Mouse (Mus musculus): ENCODE data around the gene Stac2. TPM values are rescaled to one million over a fixed set of nuclear protein-coding genes. Genes with fewer than 3 reads are reported as not detected.

Gene Stac2
- polyA plus RNA-seq, 1 experiment from 2014 or later = 1.2 TPM

DNA sequence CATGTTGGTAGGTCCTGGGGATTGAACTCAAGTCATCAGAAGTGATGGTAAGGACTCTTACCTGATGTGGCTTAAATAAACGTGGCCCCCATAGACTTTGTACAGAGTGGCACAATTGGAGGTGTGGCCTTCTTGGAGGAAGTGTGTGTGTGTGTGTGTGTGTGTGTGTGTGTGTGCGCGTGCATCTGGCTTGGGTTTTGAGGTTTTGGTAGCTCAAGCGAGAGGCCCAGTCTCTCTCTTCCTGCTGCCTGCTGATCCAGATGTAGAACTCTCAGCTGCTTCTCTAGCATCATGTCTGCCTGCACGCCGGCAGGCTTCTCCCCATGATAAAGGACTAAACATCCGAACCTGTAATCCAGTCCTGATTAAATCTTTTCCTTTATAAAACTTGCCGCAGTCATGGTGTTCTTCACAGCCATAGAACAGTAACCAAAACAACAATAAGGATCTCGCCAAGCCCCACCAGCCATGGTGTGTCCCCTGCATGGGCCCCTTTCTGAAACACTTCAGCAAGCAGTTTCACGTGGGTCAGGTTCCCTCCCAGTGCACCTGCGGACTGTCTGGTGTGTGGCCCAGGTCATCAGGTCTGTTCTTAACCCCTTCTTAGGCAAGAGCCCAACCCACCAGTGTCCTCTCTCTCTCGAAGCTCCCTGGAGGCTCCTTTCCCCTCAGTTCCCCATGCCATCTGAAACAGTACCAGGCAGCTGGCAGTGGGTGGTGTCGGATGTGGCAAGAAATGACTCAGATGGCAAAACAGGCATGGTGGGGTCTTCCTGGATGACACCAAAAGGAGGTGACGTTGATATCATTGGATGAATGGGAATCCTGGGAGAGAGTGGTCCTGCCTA is 3.4 kb downstream of the Stac2 start:
- Histone ChIP-seq H3K36me3 (ENCODE audit: poor library complexity, severe bottlenecking) (no peaks in the 10 kb centered on the region), H3K4me1 (peaks cover 40% of the 10 kb centered on the region), H3K4me3 (no peak overlapping the region), H3K27ac (no peak overlapping the region), H3K27me3 (peaks cover 74% of the 10 kb centered on the region), H3K4me2 (no peak overlapping the region), H3K9ac (no peak overlapping the region), H3K9me3 (replicated peaks) (no peaks in the 10 kb centered on the region)
- no peak for ATAC-seq
- 70% methylated on average over 14 of the region's 14 CpGs for WGBS

DNA sequence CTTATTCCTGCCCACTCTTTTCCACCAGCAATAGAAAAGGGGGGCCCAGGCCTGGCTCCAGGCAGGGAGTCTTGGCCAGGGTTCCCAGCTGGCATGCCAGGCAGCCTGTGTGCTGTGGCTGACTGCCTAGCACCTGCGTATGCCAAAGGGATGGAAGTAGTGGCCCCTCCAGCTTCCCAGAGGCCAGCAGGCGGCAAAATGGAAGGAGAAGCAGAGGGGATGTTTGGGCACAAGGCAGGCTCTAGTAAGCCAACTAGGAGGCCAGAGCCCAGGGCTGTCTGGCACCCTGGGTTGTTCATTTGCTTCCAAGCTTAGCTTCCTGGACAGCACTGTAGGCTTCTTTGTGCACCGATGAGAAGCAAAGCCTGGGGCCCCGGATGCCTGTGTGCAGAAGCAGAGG is 5.5 kb downstream of the Stac2 start:
- Histone ChIP-seq H3K9ac (no peak overlapping the region), H3K4me1 (peaks cover 30% of the 10 kb centered on the region), H3K36me3 (ENCODE audit: poor library complexity, severe bottlenecking) (no peaks in the 10 kb centered on the region), H3K4me3 (no peak overlapping the region), H3K27ac (no peak overlapping the region), H3K4me2 (no peak overlapping the region), H3K9me3 (replicated peaks) (no peaks in the 10 kb centered on the region), H3K27me3 (peaks cover 56% of the 10 kb centered on the region)
- peak; percentile 46; the same call in 1 of the 2 replicates for ATAC-seq
- WGBS = 69% methylated on average over 4 of the region's 4 CpGs

DNA sequence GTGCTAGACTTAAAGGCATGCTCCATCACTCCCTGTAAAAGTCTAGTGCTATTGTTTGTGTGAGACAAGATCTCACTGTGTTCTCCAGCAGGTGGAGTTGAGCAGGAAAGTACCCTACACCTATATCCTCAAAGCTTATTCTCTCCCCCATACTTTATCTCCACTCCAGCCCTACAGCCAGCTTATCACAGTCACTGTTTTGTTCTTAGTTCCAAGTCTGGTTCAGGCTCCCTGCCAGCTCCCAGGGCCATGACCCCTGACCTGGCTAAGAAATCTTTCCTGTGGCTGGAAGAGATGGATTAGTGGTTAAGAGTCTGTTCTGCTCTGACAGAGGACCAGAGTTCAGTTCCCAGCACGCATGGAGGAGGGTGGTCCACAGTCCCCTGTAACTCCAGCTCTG is 6.8 kb downstream of the Stac2 start:
- H3K27ac ChIP-seq = no peak overlapping the region
- no peak for ATAC-seq
- H3K4me3 ChIP-seq = no peak overlapping the region
- peaks cover 17% of the 10 kb centered on the region for H3K4me1 ChIP-seq
- no peaks in the 10 kb centered on the region for H3K36me3 ChIP-seq (ENCODE audit: poor library complexity, severe bottlenecking)
- no peak overlapping the region for H3K4me2 ChIP-seq
- H3K9ac ChIP-seq = no peak overlapping the region
- H3K27me3 ChIP-seq = peaks cover 44% of the 10 kb centered on the region
- H3K9me3 ChIP-seq (replicated peaks) = no peaks in the 10 kb centered on the region
- WGBS = 69% methylated on average over 1 of the region's 1 CpGs

DNA sequence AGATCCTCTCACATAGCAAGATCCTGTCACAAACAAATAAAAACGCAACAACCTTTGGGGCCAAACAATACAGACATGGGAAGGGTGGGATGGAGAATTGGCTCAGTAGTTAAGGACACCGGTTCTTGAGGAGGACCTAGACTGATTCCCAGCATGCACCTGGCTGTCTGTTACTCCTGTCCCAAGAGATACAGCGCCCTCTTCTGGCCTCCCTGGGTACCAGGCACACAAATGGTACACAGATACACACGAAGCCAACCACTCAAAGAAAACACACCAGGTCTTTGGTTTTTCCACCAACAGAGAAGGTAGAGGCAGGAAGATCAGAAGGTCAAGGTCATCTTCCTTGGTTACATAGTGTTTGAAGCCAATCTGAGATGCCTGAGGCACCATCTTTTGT is 7.7 kb downstream of the Stac2 start:
- WGBS = 68% methylated on average over 4 of the region's 4 CpGs
- no peaks in the 10 kb centered on the region for H3K9me3 ChIP-seq (replicated peaks)
- H3K4me1 ChIP-seq = peaks cover 8% of the 10 kb centered on the region
- no peak overlapping the region for H3K27ac ChIP-seq
- H3K4me2 ChIP-seq = no peak overlapping the region
- ATAC-seq = no peak
- H3K36me3 ChIP-seq (ENCODE audit: poor library complexity, severe bottlenecking) = no peaks in the 10 kb centered on the region
- H3K9ac ChIP-seq = no peak overlapping the region
- H3K4me3 ChIP-seq = no peak overlapping the region
- H3K27me3 ChIP-seq = peaks cover 35% of the 10 kb centered on the region

DNA sequence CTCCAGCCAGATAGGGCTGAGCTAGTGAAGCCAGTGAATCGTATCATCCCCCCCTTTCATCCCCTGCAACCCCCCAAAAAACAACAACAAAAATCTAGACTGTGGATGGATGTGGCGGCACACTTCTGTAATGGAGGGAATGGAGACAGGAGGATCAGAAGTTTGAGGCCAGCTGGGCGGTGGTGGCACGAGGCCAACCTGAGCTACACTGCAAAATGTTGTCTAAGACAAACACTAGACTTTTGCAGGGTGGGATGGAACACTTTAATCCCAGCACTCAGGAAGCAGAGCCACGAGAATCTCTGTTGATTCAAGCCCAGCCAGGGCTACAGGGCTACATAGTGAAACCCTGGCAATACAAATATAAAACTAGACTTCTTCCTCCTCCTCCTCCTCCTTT is 9.2 kb downstream of the Stac2 start:
- no peak overlapping the region for H3K9ac ChIP-seq
- no peak for ATAC-seq
- H3K4me1 ChIP-seq = peaks cover 7% of the 10 kb centered on the region
- no peaks in the 10 kb centered on the region for H3K9me3 ChIP-seq (replicated peaks)
- peaks cover 20% of the 10 kb centered on the region for H3K27me3 ChIP-seq
- H3K36me3 ChIP-seq (ENCODE audit: poor library complexity, severe bottlenecking) = no peaks in the 10 kb centered on the region
- no peak overlapping the region for H3K4me3 ChIP-seq
- WGBS = 76% methylated on average over 5 of the region's 5 CpGs
- H3K27ac ChIP-seq = no peak overlapping the region
- no peak overlapping the region for H3K4me2 ChIP-seq

DNA sequence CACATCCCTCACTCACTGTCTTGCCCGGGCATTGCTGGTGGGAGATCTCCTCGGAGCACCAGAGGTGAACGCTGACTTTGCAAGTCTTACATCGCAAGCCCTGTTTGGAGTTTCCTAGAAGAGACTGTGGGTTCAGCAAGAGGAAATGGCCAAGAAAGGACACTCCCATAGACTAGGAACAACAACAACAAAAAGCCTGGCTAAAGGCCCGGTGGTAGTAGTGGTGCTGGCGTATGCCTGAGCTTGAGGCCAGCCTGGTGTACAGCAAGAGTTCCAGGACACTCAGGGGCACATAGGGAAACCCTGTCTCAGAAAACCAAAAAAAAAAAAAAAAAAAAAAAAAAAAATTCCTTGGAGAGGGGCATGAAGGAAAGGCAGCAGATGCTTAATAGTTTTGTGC is 10.5 kb downstream of the Stac2 start:
- H3K4me1 ChIP-seq = peaks cover 2% of the 10 kb centered on the region
- no peak overlapping the region for H3K4me3 ChIP-seq
- no peaks in the 10 kb centered on the region for H3K9me3 ChIP-seq (replicated peaks)
- WGBS = 91% methylated on average over 6 of the region's 6 CpGs
- ATAC-seq = no peak
- H3K4me2 ChIP-seq = no peak overlapping the region
- H3K27ac ChIP-seq = no peak overlapping the region
- H3K36me3 ChIP-seq (ENCODE audit: poor library complexity, severe bottlenecking) = no peaks in the 10 kb centered on the region
- H3K27me3 ChIP-seq = peaks cover 9% of the 10 kb centered on the region
- no peak overlapping the region for H3K9ac ChIP-seq

DNA sequence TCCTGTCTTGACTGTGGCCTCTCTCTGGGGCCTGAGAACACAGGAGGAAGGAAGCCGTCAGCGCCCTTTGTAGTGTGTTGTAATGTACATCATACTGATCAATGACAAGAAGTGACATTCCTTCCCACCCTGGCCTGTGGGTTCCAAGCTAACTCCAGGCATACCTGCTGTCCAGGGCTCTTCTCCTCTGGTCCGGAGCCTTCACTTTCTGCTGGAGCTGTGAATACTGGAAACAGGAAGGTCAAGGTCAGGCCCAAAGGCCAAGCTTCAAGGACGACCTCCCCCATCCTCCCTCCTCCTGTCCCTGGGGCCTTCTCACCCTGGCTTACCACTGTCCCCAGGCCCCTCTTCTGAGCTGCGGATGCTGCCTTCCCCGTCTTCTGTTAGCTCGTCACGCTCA is 12.3 kb downstream of the Stac2 start:
- ATAC-seq = no peak
- Histone ChIP-seq H3K9ac (no peak overlapping the region), H3K36me3 (ENCODE audit: poor library complexity, severe bottlenecking) (no peaks in the 10 kb centered on the region), H3K27me3 (peaks cover 15% of the 10 kb centered on the region), H3K4me3 (no peak overlapping the region), H3K27ac (no peak overlapping the region), H3K4me2 (no peak overlapping the region), H3K4me1 (peaks cover 6% of the 10 kb centered on the region), H3K9me3 (replicated peaks) (no peaks in the 10 kb centered on the region)
- 82% methylated on average over 8 of the region's 8 CpGs for WGBS

DNA sequence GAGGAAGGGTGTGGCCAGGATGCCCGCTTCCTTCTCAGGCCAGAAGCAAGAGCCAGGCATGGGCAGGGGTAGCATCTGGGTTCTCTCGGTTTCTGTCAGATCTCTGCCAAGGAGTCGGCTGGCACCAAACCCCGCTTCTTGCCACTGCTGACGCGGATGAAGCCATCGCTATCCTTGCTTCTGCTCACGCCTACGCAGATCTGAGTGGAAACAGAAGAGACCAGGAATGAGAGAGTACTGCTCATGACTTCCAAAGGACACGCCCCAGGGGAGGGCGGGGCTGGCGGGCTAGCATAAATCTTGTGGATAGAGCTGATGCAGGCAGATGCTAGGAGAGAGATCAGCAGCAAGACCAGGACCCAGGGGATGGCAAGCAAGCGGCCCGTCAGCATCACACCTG is 15.4 kb downstream of the Stac2 start:
- Histone ChIP-seq H3K27ac (no peak overlapping the region), H3K4me2 (no peak overlapping the region), H3K27me3 (peaks cover 15% of the 10 kb centered on the region), H3K9me3 (replicated peaks) (no peaks in the 10 kb centered on the region), H3K4me3 (no peak overlapping the region), H3K36me3 (ENCODE audit: poor library complexity, severe bottlenecking) (no peaks in the 10 kb centered on the region), H3K4me1 (peaks cover 20% of the 10 kb centered on the region), H3K9ac (no peak overlapping the region)
- WGBS = 69% methylated on average over 14 of the region's 14 CpGs
- no peak for ATAC-seq

DNA sequence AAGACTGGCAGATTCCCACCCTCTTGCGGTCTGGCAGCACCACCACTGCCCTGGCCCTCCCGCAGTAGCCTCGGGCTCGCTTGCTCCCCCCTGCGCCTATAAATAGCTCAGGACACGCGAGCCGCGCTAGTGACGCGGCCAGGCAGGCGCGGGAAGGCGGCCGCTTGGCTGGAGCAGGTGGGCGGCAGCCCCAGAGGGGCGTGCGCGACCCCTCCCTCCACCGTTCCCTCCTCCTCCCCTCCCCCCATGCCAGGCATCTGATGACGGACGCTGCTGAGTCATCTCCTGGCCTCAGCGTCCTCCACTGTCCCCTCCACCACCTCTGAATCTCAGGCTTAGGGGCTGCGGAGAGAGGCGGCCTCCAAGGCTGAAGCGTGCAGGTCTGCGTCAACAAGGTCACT is 17.3 kb downstream of the Stac2 start:
- Histone ChIP-seq H3K9ac (peak overlapping the region; percentile 66), H3K9me3 (replicated peaks) (no peaks in the 10 kb centered on the region), H3K4me3 (peak overlapping the region; percentile 37), H3K27me3 (peaks cover 15% of the 10 kb centered on the region), H3K4me1 (peaks cover 20% of the 10 kb centered on the region), H3K36me3 (ENCODE audit: poor library complexity, severe bottlenecking) (peaks cover 4% of the 10 kb centered on the region), H3K4me2 (peak overlapping the region; percentile 76), H3K27ac (no peak overlapping the region)
- 0% methylated on average over 27 of the region's 27 CpGs for WGBS
- ATAC-seq = peak; percentile 54

DNA sequence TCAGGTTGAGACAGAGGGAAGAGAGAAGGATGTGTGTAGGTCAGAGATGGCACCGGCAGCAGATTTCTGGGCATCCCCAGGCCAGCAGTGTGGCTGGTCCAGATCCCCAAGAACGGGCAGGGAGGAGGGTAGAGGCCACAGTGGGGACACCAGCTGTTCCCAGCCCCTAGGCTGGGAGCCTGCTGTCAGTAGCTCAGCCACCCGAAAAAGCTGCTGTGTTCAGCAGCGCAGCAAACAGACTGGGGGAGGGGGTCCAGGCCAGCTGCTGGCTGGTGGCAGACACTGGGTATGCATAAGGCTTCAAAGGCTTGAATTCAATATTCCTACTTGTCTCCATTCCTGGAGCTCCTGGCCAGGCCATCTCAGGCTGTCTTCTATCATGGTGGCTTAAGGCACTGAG is 18.4 kb downstream of the Stac2 start:
- Histone ChIP-seq H3K4me1 (peaks cover 20% of the 10 kb centered on the region), H3K36me3 (ENCODE audit: poor library complexity, severe bottlenecking) (peaks cover 16% of the 10 kb centered on the region), H3K27me3 (peaks cover 15% of the 10 kb centered on the region), H3K27ac (peak overlapping the region; percentile 44; the same call in 1 of the 2 replicates), H3K9ac (0 out of 2 replicates have a peak overlapping the region, but pooled peaks have one; percentile 21), H3K4me2 (peak overlapping the region; percentile 10; the same call in 1 of the 2 replicates), H3K4me3 (no peak overlapping the region), H3K9me3 (replicated peaks) (no peaks in the 10 kb centered on the region)
- WGBS = 23% methylated on average over 4 of the region's 4 CpGs
- peak; percentile 55 for ATAC-seq

DNA sequence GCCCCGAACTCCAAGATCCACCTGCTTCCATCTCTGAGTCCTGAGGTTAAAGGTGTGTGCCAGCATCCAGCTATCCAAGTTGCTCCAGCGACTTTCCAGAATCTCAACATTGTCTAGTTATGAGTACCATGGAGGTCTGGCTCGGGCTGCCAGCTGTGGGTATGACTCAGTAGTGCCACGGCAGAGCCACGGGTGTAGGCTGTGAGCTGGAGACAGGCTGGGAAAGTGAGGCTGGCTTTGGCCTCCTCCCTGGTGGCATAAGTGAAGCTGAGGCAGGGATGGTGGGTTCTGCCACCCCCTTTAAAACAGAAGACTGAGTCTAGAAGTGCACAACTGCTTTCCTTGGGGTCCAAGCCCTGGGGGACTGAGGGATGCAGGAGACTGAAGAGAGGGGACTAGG is 19.2 kb downstream of the Stac2 start:
- no peaks in the 10 kb centered on the region for H3K9me3 ChIP-seq (replicated peaks)
- no peak overlapping the region for H3K4me2 ChIP-seq
- no peak overlapping the region for H3K4me3 ChIP-seq
- peaks cover 15% of the 10 kb centered on the region for H3K27me3 ChIP-seq
- H3K9ac ChIP-seq = no peak overlapping the region
- peaks cover 23% of the 10 kb centered on the region for H3K36me3 ChIP-seq (ENCODE audit: poor library complexity, severe bottlenecking)
- no peak overlapping the region for H3K27ac ChIP-seq
- 83% methylated on average over 5 of the region's 5 CpGs for WGBS
- no peak for ATAC-seq
- H3K4me1 ChIP-seq = peaks cover 20% of the 10 kb centered on the region

DNA sequence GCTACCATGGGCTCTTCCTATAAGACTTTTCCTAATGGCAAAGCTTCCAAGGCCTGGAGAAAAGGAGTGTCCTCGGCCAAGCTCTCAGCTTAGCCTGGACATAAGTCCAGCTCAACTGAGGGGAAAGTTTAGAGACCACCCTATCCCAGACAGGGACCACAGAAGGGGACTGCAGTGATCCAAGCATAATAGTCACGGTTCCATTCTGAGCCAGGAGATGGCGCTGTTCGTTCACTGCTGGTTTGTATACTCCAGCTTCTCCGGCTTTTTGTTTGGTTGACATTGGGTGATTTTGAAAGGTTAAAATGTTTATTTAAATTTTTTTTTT is 21.9 kb downstream of the Stac2 start:
- peaks cover 34% of the 10 kb centered on the region for H3K36me3 ChIP-seq (ENCODE audit: poor library complexity, severe bottlenecking)
- ATAC-seq = 0 out of 2 replicates have a peak, but pooled peaks have one; percentile 34
- no peak overlapping the region for H3K9ac ChIP-seq
- 5% methylated on average over 5 of the region's 5 CpGs for WGBS
- no peak overlapping the region for H3K27ac ChIP-seq
- H3K27me3 ChIP-seq = peaks cover under 1% of the 10 kb centered on the region; the same call in 1 of the 2 replicates
- no peak overlapping the region for H3K4me3 ChIP-seq
- peaks cover 30% of the 10 kb centered on the region for H3K4me1 ChIP-seq
- H3K4me2 ChIP-seq = no peak overlapping the region
- H3K9me3 ChIP-seq (replicated peaks) = no peaks in the 10 kb centered on the region

Data from forebrain, embryonic 13.5 days (tissue).